Mouse (Mus musculus) thymus, adult 2 months (tissue): ENCODE measurements around the gene Phf24.

Source experiments
- CTCF ChIP-seq: fragments of 200-500 bp; IDR thresholded peaks from 2 replicates; pipeline ENCODE4 v1.5.1; 2012; ENCODE audit warnings: mild to moderate bottlenecking, control low read depth, low read length, moderate library complexity, borderline replicate concordance; ENCODE audit not compliant: control insufficient read depth, poor library complexity, insufficient read depth; ENCODE audit errors: extremely low read depth
- POLR2A ChIP-seq: fragments of 200-500 bp; IDR thresholded peaks from 2 replicates; pipeline ENCODE4 v1.6.1; 2012; ENCODE audit warnings: mild to moderate bottlenecking, low read length, control low read depth, moderate library complexity; ENCODE audit not compliant: control insufficient read depth, poor library complexity, insufficient read depth; ENCODE audit errors: extremely low read depth

DNA sequence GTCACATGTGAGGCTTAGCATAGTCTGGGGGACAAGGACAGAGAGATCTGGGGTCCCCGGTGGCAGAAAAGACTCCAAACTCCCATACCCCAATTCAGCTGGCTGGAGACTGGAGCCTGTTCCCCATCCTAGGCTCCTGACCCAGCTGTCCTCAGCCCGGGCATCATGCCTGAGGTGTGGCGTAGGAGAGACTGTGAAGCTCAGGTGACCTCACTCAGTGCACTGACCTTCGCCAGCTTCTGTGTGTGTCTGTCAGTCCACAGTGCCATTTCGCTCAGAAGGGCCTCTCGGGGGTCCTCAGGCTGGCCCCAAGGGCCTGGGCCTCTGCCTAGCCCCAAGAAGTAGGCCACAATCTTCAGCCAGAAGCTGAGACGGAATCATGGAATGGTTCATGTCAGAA, 36.1 kb downstream of the Phf24 start:
- TF ChIP-seq POLR2A (no peak), CTCF (no peak)
